Mouse (Mus musculus): ENCODE results near the gene Ceacam2. TPM values are rescaled to one million over a fixed set of nuclear protein-coding genes. Genes with fewer than 3 reads are reported as not detected.
"Not testable (repeated sequence)": the region's sequence is repeated elsewhere in the genome, so short reads cannot be mapped to it uniquely, and the experiment has no call there.

Ceacam2 gene
- total RNA-seq, 1 experiment from 2014 or later = 2.3 TPM

DNA sequence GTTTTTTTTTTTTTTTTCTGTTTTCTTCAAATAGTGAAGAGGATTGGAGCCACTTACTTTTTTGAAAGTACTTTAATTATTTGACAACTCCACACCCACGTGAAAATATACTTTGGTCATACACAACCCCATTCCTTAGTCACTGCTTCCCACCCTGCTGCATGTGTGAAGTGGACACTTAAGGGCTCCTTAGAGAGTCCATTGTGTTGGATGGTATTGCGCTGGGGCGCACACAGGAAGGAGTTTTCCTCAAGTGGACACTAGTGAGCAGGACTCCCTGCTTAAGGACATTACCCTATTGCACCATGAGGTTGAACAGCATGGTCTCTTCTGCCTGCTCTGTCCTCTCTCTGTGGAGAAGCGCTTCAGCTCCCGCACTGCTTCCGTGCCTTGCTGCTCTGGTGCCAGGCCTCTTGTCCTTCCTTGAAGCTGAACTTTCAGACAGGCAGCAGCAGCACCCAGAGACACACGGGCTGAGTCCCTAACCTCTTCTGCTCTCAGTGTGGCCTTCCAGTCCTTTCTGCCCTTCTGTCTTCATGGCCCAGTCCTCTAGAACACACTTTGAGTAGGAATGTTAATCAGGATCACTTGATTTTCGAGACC lies 56.4 kb downstream of the Ceacam2 start:
- DNase-seq = no peak

DNA sequence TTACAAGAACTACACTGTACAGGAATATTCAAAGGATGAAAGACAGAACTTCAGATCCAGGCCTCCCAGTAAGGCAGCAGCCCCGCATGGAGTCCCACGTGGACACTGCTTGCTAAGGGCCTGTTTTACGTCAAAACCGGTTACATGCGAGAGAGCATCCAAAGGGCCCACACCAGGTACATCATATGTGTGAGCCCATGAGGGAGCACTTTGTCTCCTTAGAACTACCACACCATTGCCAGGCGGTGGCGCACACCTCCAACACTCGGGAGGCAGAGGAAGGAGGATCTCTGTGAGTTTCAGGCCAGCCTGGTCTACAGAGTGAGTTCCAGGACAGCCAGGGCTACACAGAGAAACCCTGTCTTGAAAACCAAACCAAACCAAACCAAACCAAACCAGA lies 58.9 kb downstream of the Ceacam2 start:
- DNase-seq = not testable (repeated sequence)

- peak; percentile 24 for DNase-seq
These were observed 60.2 kb downstream of the Ceacam2 start for GRCm38 (mm10) chr7:25479440-25479839.

DNA sequence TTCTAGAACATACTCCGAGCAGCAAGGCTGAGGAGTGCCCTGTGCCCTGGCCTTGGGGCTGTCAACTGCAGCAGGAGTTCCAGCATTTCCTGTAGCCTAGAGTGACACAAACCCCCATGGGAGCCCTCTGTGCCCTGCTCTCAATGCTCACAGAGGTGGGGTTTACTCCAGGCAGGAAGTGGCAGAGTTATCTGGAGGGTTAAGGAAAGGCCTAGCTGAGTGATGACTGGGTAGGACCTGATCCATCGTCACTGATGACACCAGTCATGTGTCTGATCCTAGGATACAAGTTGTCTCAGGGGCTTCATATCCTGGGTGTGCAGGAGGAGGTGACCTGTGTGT lies 61.9 kb downstream of the Ceacam2 start:
- not testable (repeated sequence) for DNase-seq

- peak; percentile 59 for DNase-seq
These were observed 62.4 kb downstream of the Ceacam2 start, which contains the start of gene Ceacam1 for GRCm38 (mm10) chr7:25477091-25477751. Ceacam1 (minus strand) TSS chr7:25477603.

DNA sequence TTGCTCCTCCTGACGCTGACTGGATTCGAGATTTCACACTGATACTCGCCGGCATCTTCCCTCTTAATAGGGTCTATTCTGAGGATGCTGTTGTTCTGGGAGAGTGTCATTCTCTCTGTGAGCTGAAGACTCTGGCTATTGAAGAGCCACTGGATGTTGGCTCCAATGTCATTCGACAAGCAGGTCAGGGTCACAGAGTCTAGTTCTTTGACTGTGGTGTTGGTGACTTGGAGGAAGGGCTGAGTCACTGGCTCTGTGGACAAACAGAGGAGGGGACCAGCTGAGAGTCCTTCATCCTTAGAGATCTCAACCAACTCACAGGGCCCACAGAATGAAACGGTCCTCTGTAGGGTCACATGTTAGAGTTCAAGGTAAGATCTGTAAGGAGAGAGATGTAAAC lies 67.8 kb downstream of the Ceacam2 start:
- DNase-seq = not testable (repeated sequence)

Other genes with a start within 250 kb of the Ceacam2 start
- gene Pafah1b3, start 241.9 kb downstream of the Ceacam2 start, total RNA-seq (2021) = 31.9 and 35.8 TPM in 2 replicates
- not detected in 2 replicates for gene Prr19, start 238.4 kb downstream of the Ceacam2 start, total RNA-seq (2021)
- gene Tmem145, start 233.8 kb downstream of the Ceacam2 start, total RNA-seq (2021) = 1.6 and 3.7 TPM in 2 replicates
- gene Megf8, start 222.7 kb downstream of the Ceacam2 start, total RNA-seq (2021) = 56.9 and 77.1 TPM in 2 replicates
- gene Cnfn, start 170.1 kb downstream of the Ceacam2 start, total RNA-seq (2021) = not detected in 2 replicates
- gene Lipe, start 141.1 kb downstream of the Ceacam2 start, total RNA-seq (2021) = 295 and 303 TPM in 2 replicates
- not detected in 2 replicates for gene Cxcl17, start 127.0 kb downstream of the Ceacam2 start, total RNA-seq (2021)
- gene Ceacam1, start 62.3 kb downstream of the Ceacam2 start, total RNA-seq (2021) = 19.9 and 22.7 TPM in 2 replicates
- gene Erich4, start 76.0 kb upstream of the Ceacam2 start, total RNA-seq (2021) = not detected in 2 replicates
- gene Dmac2, start 79.6 kb upstream of the Ceacam2 start, total RNA-seq (2021) = 29.1 and 33.1 TPM in 2 replicates
- gene B3gnt8, start 86.8 kb upstream of the Ceacam2 start, total RNA-seq (2021) = 0.90 and 2.8 TPM in 2 replicates
- 180 and 185 TPM in 2 replicates for gene Bckdha, start 119.1 kb upstream of the Ceacam2 start, total RNA-seq (2021)
- 47.6 and 59.4 TPM in 2 replicates for gene Exosc5, start 119.3 kb upstream of the Ceacam2 start, total RNA-seq (2021)
- 2.0 TPM in 1 of 2 replicates, not detected in the other for gene Tmem91, start 135.3 kb upstream of the Ceacam2 start, total RNA-seq (2021)
- 12.7 and 20.3 TPM in 2 replicates for gene B9d2, start 140.9 kb upstream of the Ceacam2 start, total RNA-seq (2021)
- gene Tgfb1, start 147.1 kb upstream of the Ceacam2 start, total RNA-seq (2021) = 37.0 and 43.7 TPM in 2 replicates
- gene Ccdc97, start 179.2 kb upstream of the Ceacam2 start, total RNA-seq (2021) = 54.4 and 61.9 TPM in 2 replicates
- 116 and 128 TPM in 2 replicates for gene Hnrnpul1, start 214.9 kb upstream of the Ceacam2 start, total RNA-seq (2021)
- gene Axl, start 248.8 kb upstream of the Ceacam2 start, total RNA-seq (2021) = 27.4 and 32.1 TPM in 2 replicates